Mouse (Mus musculus): ENCODE measurements at regions not wholly inside any gene's neighbourhood (a gene's known extent, or its start where the extent isn't known, plus 50 kb on each side); places are given as distances from the start of the nearest gene placed in this dataset.

- no peak for TF ChIP-seq CTCF (IDR thresholded peaks at IDR 0.05; ENCODE audit: borderline replicate concordance, insufficient read depth, low read depth, low read length)
- TF ChIP-seq POLR2A (IDR thresholded peaks at IDR 0.05; ENCODE audit: borderline replicate concordance, insufficient read depth, low read length): no peak
- DNase-seq: no peak
- Histone ChIP-seq H3K4me1 (ENCODE audit: control insufficient read depth, insufficient read depth, low read length) (no peaks in the 10 kb centered on the region), H3K4me3 (replicated peaks; ENCODE audit: insufficient read depth, low read depth, low read length) (no peak overlapping the region), H3K27ac (ENCODE audit: insufficient read depth, low read length) (no peak overlapping the region), H3K27me3 (ENCODE audit: control insufficient read depth, insufficient read depth, low read length) (no peaks in the 10 kb centered on the region)
- 26% methylated on average over 9 of the region's 9 CpGs for WGBS
Measured at GRCm38 (mm10) chr10:72573991-72574652, 80.5 kb upstream of the Zwint start.

GRCm38 (mm10) chr10:72577713-72578112, 76.9 kb upstream of the Zwint start:
- no peaks in the 10 kb centered on the region for H3K27me3 ChIP-seq (ENCODE audit: control insufficient read depth, insufficient read depth, low read length)
- DNase-seq: no peak
- no peak overlapping the region for H3K4me3 ChIP-seq (replicated peaks; ENCODE audit: insufficient read depth, low read depth, low read length)
- no peak overlapping the region for H3K27ac ChIP-seq (ENCODE audit: insufficient read depth, low read length)
- TF ChIP-seq CTCF (IDR thresholded peaks at IDR 0.05; ENCODE audit: borderline replicate concordance, insufficient read depth, low read depth, low read length) (no peak), POLR2A (IDR thresholded peaks at IDR 0.05; ENCODE audit: borderline replicate concordance, insufficient read depth, low read length) (no peak)
- H3K4me1 ChIP-seq (ENCODE audit: control insufficient read depth, insufficient read depth, low read length): no peaks in the 10 kb centered on the region
- WGBS: 95% methylated on average over 3 of the region's 3 CpGs

- H3K4me3 ChIP-seq (replicated peaks; ENCODE audit: insufficient read depth, low read depth, low read length): no peak overlapping the region
- TF ChIP-seq POLR2A (IDR thresholded peaks at IDR 0.05; ENCODE audit: borderline replicate concordance, insufficient read depth, low read length) (no peak), CTCF (IDR thresholded peaks at IDR 0.05; ENCODE audit: borderline replicate concordance, insufficient read depth, low read depth, low read length) (no peak)
- no peak for DNase-seq
- H3K27ac ChIP-seq (ENCODE audit: insufficient read depth, low read length): no peak overlapping the region
- 34% methylated on average over 7 of the region's 7 CpGs for WGBS
- H3K27me3 ChIP-seq (ENCODE audit: control insufficient read depth, insufficient read depth, low read length): no peaks in the 10 kb centered on the region
- no peaks in the 10 kb centered on the region for H3K4me1 ChIP-seq (ENCODE audit: control insufficient read depth, insufficient read depth, low read length)
Measured at GRCm38 (mm10) chr10:72578501-72578900, 76.1 kb upstream of the Zwint start.

DNA sequence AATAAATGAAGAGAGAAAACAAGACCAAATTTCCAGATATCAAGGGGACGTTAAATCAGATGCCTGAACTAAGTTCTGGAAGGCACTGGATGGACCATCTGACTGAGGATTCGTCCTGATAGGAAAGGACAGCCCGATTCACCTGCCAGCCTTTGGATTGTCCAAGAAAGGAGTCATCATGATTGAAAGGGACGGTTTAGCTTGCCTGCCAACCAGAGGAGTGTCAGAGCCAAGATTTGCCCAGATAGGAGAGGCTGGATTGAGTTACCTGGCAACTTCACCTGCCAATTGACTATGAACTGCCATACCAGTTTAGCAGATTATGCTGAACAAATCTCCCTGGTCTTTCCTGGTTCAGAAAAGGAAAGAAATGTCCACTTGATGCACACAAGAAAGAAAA, 73.3 kb upstream of the Zwint start:
- Histone ChIP-seq H3K4me1 (ENCODE audit: control insufficient read depth, insufficient read depth, low read length) (no peaks in the 10 kb centered on the region), H3K27me3 (ENCODE audit: control insufficient read depth, insufficient read depth, low read length) (no peaks in the 10 kb centered on the region), H3K4me3 (replicated peaks; ENCODE audit: insufficient read depth, low read depth, low read length) (no peak overlapping the region), H3K27ac (ENCODE audit: insufficient read depth, low read length) (no peak overlapping the region)
- DNase-seq: no peak
- TF ChIP-seq CTCF (IDR thresholded peaks at IDR 0.05; ENCODE audit: borderline replicate concordance, insufficient read depth, low read depth, low read length): no peak
- no peak for TF ChIP-seq POLR2A (IDR thresholded peaks at IDR 0.05; ENCODE audit: borderline replicate concordance, insufficient read depth, low read length)
- 15% methylated on average over 4 of the region's 4 CpGs for WGBS

DNA sequence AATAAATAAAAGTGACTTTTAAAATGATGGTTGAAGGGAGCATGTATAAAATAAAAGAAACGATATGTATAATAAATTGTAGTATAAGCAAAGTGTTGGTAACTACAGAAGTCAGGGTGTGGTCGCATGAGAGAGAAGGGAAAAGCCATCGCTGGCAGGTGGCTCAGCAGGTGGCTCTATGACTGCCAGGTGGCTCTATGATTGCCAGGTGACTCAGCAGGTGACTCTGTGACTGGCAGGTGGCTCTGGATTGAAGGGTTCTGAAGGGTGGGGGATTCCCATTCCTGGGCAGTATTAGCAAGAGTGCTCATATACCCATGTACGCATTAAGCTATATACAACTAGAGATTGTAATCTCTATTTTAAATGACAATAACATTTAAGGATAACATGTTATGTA, 66.1 kb upstream of the Zwint start:
- TF ChIP-seq POLR2A (IDR thresholded peaks at IDR 0.05; ENCODE audit: borderline replicate concordance, insufficient read depth, low read length) (no peak), CTCF (IDR thresholded peaks at IDR 0.05; ENCODE audit: borderline replicate concordance, insufficient read depth, low read depth, low read length) (no peak)
- H3K27me3 ChIP-seq (ENCODE audit: control insufficient read depth, insufficient read depth, low read length): no peaks in the 10 kb centered on the region
- no peak overlapping the region for H3K27ac ChIP-seq (ENCODE audit: insufficient read depth, low read length)
- WGBS: 41% methylated on average over 4 of the region's 4 CpGs
- no peak for DNase-seq
- no peaks in the 10 kb centered on the region; the same call in 1 of the 2 replicates for H3K4me1 ChIP-seq (ENCODE audit: control insufficient read depth, insufficient read depth, low read length)
- no peak overlapping the region for H3K4me3 ChIP-seq (replicated peaks; ENCODE audit: insufficient read depth, low read depth, low read length)

- no peaks in the 10 kb centered on the region for H3K27me3 ChIP-seq (ENCODE audit: control insufficient read depth, insufficient read depth, low read length)
- TF ChIP-seq POLR2A (IDR thresholded peaks at IDR 0.05; ENCODE audit: borderline replicate concordance, insufficient read depth, low read length): no peak
- TF ChIP-seq CTCF (IDR thresholded peaks at IDR 0.05; ENCODE audit: borderline replicate concordance, insufficient read depth, low read depth, low read length): no peak
- DNase-seq: no peak
- H3K4me3 ChIP-seq (replicated peaks; ENCODE audit: insufficient read depth, low read depth, low read length): no peak overlapping the region
- H3K27ac ChIP-seq (ENCODE audit: insufficient read depth, low read length): no peak overlapping the region
- WGBS: 98% methylated on average over 1 of the region's 1 CpGs
- H3K4me1 ChIP-seq (ENCODE audit: control insufficient read depth, insufficient read depth, low read length): no peaks in the 10 kb centered on the region; the same call in 1 of the 2 replicates
Measured at GRCm38 (mm10) chr10:72593049-72593448, 61.6 kb upstream of the Zwint start.

Data from cerebellum, adult 2 months (tissue).